Mouse (Mus musculus) lung, embryonic 15.5 days (tissue): ENCODE results near the gene Cachd1. TPM values are rescaled to one million over a fixed set of nuclear protein-coding genes. Genes with fewer than 3 reads are reported as not detected.

Experiments used
- ATAC-seq: fragments of 200-750 bp; cut with Nextera tagmentation; 2 replicates; pipeline ENCODE4 v1.8.0; 2017; ENCODE audit warnings: moderate number of reproducible peaks, borderline replicate concordance; ENCODE audit not compliant: low FRiP score, low TSS enrichment; ENCODE audit errors: extremely low read depth
- H3K27ac ChIP-seq: fragments of 300-500 bp; sonication (generic); 2 replicates; pipeline ENCODE4 v1.5.1; 2015; ENCODE audit warnings: moderate library complexity, mild to moderate bottlenecking, inconsistent platforms
- H3K27me3 ChIP-seq: fragments of 300-500 bp; sonication (generic); 2 replicates; pipeline ENCODE4 v1.6.1; 2015; ENCODE audit warnings: inconsistent platforms
- H3K36me3 ChIP-seq: fragments of 300-500 bp; sonication (generic); 2 replicates; pipeline ENCODE4 v1.6.1; 2015; ENCODE audit warnings: inconsistent platforms
- H3K4me1 ChIP-seq: fragments of 300-500 bp; sonication (generic); 2 replicates; pipeline ENCODE4 v1.6.1; 2015; ENCODE audit warnings: inconsistent platforms
- H3K4me2 ChIP-seq: fragments of 300-500 bp; sonication (generic); 2 replicates; pipeline ENCODE4 v1.6.1; 2015; ENCODE audit warnings: inconsistent platforms, mild to moderate bottlenecking, moderate library complexity
- H3K4me3 ChIP-seq: fragments of 300-500 bp; sonication (generic); 2 replicates; pipeline ENCODE4 v1.5.1; 2015; ENCODE audit warnings: mild to moderate bottlenecking, inconsistent platforms
- H3K9ac ChIP-seq: fragments of 300-500 bp; sonication (generic); 2 replicates; pipeline ENCODE4 v1.6.1; 2015; ENCODE audit warnings: inconsistent platforms
- H3K9me3 ChIP-seq: fragments of 300-500 bp; sonication (generic); 2 replicates; pipeline ENCODE4 v1.6.1; 2016; ENCODE audit warnings: inconsistent platforms
- WGBS: fragments of 180-500 bp; shearing (Covaris S2); methylation state at CpG from one replicate; pipeline ENCODE4 v1.1.7; 2015; 5-methylcytosine and 5-hydroxymethylcytosine counted together
- polyA plus RNA-seq: library from polyadenylated mRNA; unstranded; fragments of >200 nt; fragmentation: Nextera tagmentation; extraction: Ambion mirVana; gene quantifications from 2 replicates; pipeline ENCODE4 v1.2.1, GENCODE M21; 2015

Gene Cachd1
- polyA plus RNA-seq, 1 experiment from 2014 or later, result 19.1 TPM

DNA sequence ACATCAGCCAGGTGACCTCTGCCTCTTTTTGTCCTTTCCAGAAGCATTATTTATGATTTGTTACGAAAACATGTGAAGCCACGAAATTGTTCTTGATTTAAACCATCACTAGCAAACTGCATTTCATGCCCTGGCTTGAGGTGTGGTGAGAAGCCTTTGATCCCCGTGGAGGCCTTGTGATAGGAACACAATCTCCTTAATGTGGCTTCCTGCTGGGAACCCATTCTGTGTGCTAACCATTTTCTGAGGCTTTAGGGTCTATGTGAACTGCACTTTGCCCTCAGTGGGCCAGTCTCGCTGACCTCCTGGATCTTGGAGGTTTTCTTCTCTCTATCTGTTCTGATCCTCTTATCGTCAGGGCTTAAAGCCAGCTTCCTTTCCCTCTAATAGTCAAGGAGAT lies 66.2 kb downstream of the Cachd1 start:
- H3K27ac ChIP-seq, result no peak overlapping the region
- ATAC-seq, result no peak
- no peaks in the 10 kb centered on the region for H3K9me3 ChIP-seq
- H3K27me3 ChIP-seq, result no peaks in the 10 kb centered on the region
- no peak overlapping the region for H3K4me2 ChIP-seq
- no peak overlapping the region for H3K9ac ChIP-seq
- WGBS, result 55% methylated on average over 5 of the region's 5 CpGs
- H3K36me3 ChIP-seq, result no peaks in the 10 kb centered on the region
- no peak overlapping the region for H3K4me3 ChIP-seq
- peaks cover 18% of the 10 kb centered on the region; the same call in 1 of the 2 replicates for H3K4me1 ChIP-seq

DNA sequence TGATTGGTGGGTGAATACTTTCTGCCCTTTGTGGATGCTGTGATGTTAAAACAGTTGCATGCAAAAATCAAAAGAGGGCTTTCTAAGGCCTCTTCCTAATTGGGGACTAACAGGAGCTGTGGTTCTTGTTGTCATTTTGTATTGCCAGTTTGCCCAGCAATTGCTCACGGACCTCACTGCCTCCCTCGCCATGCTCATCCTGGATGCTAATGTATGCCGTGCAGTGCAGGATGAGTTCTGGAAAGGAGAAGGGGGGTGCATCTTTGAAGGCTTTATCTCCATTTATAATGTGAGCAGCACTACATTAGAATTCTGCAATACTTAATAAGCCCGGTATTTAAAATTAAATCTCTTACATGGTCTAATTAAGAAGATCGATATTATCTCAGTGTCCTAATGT lies 66.6 kb downstream of the Cachd1 start:
- Histone ChIP-seq H3K27ac (no peak overlapping the region), H3K36me3 (no peaks in the 10 kb centered on the region), H3K9me3 (no peaks in the 10 kb centered on the region), H3K4me1 (peaks cover 21% of the 10 kb centered on the region; the same call in 1 of the 2 replicates), H3K4me3 (no peak overlapping the region), H3K9ac (no peak overlapping the region), H3K27me3 (no peaks in the 10 kb centered on the region), H3K4me2 (no peak overlapping the region)
- no peak for ATAC-seq
- WGBS, result 72% methylated on average over 5 of the region's 5 CpGs

DNA sequence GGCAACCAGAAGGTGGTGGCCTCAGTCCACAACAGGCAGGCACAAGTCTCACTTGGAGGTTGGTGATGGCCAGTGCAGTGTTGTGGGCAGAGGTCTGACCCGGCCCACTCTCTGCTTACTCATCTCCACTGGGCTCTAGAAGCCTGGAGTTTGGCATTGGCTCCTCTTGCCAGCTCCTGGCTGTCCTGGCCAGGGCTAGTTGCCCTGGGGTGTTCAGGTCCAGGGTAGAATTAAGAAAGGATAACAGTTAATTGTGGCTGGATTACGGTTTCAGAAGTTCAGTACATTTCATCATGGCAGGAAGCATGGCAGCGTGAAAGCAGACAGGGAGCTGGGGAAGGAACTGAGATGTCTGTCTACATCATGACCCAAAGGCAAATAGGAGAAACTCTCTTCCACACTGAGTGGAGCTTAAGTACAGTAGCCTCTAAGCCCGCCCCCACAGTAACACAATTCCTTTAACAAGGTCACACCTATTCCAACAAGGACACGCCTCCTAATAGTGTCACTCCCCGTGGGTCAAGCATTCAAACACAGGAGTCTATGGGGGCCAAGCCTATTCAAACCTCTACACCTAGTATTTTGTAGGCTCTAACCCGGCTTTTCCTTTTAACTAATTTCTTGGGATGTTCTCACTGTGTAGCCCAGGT lies 74.5 kb downstream of the Cachd1 start:
- Histone ChIP-seq H3K27me3 (no peaks in the 10 kb centered on the region), H3K4me2 (no peak overlapping the region), H3K9ac (no peak overlapping the region), H3K27ac (no peak overlapping the region), H3K4me1 (peaks cover 21% of the 10 kb centered on the region; the same call in 1 of the 2 replicates), H3K36me3 (no peaks in the 10 kb centered on the region), H3K9me3 (no peaks in the 10 kb centered on the region), H3K4me3 (no peak overlapping the region)
- WGBS, result 69% methylated on average over 7 of the region's 7 CpGs
- no peak for ATAC-seq

DNA sequence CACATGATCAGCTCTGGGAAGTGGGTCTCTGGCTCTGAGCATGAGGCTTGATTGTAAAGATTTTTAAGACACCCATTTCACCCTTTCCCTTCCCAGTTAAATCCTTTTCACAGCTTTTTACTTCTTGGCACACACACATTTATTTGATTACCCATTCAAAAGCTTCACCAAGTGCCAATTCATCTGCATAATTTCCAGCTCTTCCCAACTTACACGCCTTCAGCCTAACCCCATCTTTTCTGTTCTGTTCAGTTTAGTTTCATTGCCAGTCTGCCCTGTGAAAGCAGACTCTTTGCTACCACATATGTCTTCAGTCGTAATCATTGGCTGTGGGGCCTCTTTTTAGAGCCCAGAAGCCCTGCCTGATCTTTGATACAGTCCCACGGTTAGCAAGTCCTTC lies 76.0 kb downstream of the Cachd1 start:
- Histone ChIP-seq H3K27me3 (no peaks in the 10 kb centered on the region), H3K9ac (no peak overlapping the region), H3K36me3 (no peaks in the 10 kb centered on the region), H3K4me1 (peaks cover 28% of the 10 kb centered on the region), H3K27ac (no peak overlapping the region), H3K9me3 (no peaks in the 10 kb centered on the region), H3K4me3 (no peak overlapping the region), H3K4me2 (no peak overlapping the region)
- no peak for ATAC-seq
- 52% methylated on average over 3 of the region's 3 CpGs for WGBS

DNA sequence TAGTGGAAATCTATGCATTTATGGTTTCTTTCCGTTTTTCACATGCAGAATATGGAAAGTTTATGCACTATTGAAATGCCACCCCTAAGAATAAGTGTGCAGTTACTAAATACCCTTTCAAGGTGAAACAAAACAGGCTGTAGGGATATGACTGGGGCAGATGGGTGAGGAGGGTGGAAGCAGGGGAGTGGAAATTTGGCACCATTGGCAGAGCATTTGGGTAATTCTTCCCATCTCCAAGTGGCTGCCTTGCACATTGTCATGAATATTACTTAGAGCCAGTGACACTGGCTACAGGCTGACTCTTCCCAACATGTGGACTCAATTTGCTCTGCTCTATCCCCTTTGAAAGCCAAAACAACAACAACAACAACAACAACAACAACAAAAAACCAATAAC lies 77.0 kb downstream of the Cachd1 start:
- Histone ChIP-seq H3K9ac (no peak overlapping the region), H3K27me3 (no peaks in the 10 kb centered on the region), H3K9me3 (no peaks in the 10 kb centered on the region), H3K4me2 (no peak overlapping the region), H3K27ac (no peak overlapping the region), H3K36me3 (no peaks in the 10 kb centered on the region), H3K4me1 (peaks cover 27% of the 10 kb centered on the region), H3K4me3 (no peak overlapping the region)
- ATAC-seq, result no peak
- WGBS, result 77% methylated on average over 1 of the region's 1 CpGs

DNA sequence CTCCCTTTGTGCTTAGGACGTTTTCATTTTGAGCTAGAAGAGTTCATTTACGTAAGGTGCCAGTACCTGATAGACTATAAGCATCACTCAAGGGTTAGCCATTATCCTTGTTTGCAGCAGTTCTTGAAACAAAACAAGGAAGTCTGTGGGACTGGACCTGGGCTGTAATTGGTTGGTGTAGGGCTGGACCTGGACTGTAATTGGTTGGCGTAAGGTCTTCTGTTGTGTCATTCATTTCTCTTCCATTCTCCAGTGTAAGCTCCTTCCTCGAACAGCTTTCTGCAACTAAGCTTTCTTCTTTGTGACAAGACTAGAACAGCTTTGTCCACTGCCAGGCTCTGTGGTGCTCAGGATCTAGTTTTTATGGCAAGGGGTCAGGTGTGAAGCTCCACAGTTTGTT lies 78.9 kb downstream of the Cachd1 start:
- no peaks in the 10 kb centered on the region for H3K9me3 ChIP-seq
- no peak overlapping the region for H3K4me2 ChIP-seq
- H3K4me3 ChIP-seq, result no peak overlapping the region
- H3K4me1 ChIP-seq, result peaks cover 27% of the 10 kb centered on the region
- no peaks in the 10 kb centered on the region for H3K27me3 ChIP-seq
- ATAC-seq, result no peak
- 73% methylated on average over 4 of the region's 4 CpGs for WGBS
- no peak overlapping the region for H3K9ac ChIP-seq
- H3K36me3 ChIP-seq, result no peaks in the 10 kb centered on the region
- no peak overlapping the region for H3K27ac ChIP-seq

DNA sequence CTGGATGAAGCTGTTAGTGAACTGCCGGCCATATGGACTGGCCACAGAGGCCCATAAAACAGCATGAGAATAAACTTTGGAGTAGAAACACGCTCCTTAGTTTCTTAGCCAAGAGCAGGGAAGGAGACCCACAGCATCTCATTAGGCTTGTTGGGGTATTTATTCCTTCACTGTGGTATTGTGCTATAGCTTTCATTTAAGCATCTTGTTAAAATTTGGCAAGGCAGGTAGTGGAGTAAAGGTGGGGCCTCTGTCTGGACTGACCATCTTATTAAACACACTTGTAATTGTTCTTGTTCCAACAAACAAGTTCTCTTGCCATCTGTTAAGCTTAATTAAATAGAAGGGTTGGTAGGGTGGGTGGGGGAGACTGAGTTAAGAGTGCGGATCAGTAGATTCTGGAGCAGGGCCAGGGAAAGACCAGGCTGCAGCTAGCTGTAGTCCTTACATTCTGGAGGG lies 81.0 kb downstream of the Cachd1 start:
- Histone ChIP-seq H3K9me3 (no peaks in the 10 kb centered on the region), H3K27me3 (no peaks in the 10 kb centered on the region), H3K4me2 (no peak overlapping the region), H3K4me1 (peaks cover 26% of the 10 kb centered on the region), H3K9ac (no peak overlapping the region), H3K36me3 (no peaks in the 10 kb centered on the region), H3K4me3 (no peak overlapping the region), H3K27ac (no peak overlapping the region)
- WGBS, result 52% methylated on average over 3 of the region's 3 CpGs
- no peak for ATAC-seq

DNA sequence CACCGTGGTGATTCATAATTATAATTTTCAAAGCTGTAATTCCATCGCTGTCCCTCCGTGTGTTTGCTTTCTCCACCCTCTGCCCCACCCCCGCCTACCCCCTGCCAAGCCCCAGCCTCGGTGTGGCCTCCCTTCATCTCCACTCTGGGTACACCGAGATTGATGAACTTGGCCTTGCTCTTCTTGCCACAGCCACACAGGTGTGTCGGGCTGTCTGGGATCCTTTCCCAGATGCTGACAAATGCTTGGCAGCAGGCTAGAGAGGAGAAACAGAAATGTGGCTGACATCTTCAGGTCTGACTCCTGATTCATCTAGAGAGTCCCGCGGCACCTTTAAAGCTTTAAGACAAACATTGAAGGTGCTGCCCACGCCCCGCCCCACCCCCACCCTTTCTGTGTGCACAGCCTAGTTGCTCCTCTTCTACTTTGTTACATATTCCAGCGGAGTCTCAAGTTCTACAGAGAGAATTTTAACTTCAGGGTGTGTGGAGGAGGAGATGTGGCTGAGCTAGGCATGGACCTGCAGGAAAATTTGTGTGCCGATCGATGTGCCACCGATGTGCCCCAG lies 87.5 kb downstream of the Cachd1 start:
- Histone ChIP-seq H3K9me3 (no peaks in the 10 kb centered on the region), H3K4me3 (no peak overlapping the region), H3K4me1 (peaks cover 30% of the 10 kb centered on the region), H3K27me3 (no peaks in the 10 kb centered on the region), H3K36me3 (0 out of 2 replicates have a peak, but pooled peaks cover 3% of the 10 kb centered on the region), H3K9ac (no peak overlapping the region), H3K27ac (no peak overlapping the region), H3K4me2 (peak overlapping the region; percentile 8)
- ATAC-seq, result peak; percentile 53; the same call in 1 of the 2 replicates
- WGBS, result 23% methylated on average over 15 of the region's 15 CpGs

DNA sequence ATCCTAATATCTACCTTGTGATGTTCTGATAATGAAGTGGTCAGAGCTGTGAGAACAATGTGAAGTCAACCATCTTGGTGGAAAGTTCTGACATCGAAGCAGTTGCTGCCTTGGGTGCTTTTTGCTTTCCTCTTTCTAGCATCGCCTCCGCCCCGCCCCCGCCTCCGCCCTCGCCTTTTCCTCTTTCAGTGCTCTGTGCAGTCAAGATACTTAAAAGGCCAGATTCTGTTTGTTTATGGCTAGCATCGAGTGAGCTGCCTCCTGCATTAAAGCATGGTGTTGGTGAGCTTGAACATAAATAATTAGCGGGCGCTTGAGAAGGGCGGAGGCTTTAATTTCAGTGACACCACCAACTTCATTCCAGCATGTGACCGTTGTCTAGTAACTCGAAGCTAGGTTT lies 88.9 kb downstream of the Cachd1 start:
- Histone ChIP-seq H3K27ac (no peak overlapping the region), H3K4me2 (peak overlapping the region; percentile 6; the same call in 1 of the 2 replicates), H3K36me3 (0 out of 2 replicates have a peak, but pooled peaks cover 3% of the 10 kb centered on the region)

DNA sequence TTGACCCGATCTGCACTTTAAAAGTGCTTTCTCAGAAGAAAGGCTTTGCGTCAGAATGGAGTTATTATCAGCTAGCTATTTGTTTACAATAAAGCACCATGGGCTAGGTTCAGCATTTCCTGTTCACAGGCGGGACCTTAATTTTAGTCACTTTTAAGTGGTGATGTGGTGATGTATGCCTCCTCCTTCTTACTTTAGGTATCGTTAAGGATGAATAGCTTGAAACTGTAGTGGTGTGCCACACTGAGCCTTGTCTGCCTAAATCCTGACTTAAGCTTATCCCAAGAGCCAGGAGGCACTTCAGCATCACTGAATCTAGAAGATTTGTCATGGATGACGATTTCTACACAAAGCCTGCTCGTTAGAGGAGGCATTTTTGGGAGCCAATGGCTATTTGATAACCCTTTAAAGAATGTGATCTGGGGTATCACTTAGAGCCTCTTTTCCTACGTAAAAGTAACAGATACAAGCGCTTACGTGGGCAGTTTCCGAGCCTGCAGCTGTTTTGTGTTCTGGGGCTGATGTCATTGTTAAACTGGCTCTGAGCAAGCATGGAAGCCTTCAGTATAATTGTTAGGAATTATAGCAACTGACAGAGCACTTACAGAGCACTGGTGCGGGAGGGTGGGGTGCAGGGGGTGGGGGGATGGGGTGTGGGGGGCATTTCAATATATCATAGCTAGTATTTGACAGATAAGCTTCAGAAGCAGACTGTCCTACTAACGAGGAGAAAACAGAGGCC lies 89.7 kb downstream of the Cachd1 start:
- H3K9me3 ChIP-seq, result no peaks in the 10 kb centered on the region
- H3K4me2 ChIP-seq, result no peak overlapping the region
- no peak overlapping the region for H3K4me3 ChIP-seq
- H3K36me3 ChIP-seq, result 0 out of 2 replicates have a peak, but pooled peaks cover 3% of the 10 kb centered on the region
- 47% methylated on average over 12 of the region's 12 CpGs for WGBS
- H3K9ac ChIP-seq, result no peak overlapping the region
- ATAC-seq, result no peak
- peaks cover 30% of the 10 kb centered on the region for H3K4me1 ChIP-seq
- H3K27me3 ChIP-seq, result no peaks in the 10 kb centered on the region
- H3K27ac ChIP-seq, result no peak overlapping the region

More for the DNA sequence above, 88.9 kb downstream of the Cachd1 start:
- Histone ChIP-seq H3K9ac (no peak overlapping the region), H3K9me3 (no peaks in the 10 kb centered on the region), H3K27me3 (no peaks in the 10 kb centered on the region), H3K4me1 (peaks cover 30% of the 10 kb centered on the region), H3K4me3 (no peak overlapping the region)
- WGBS, result 34% methylated on average over 13 of the region's 13 CpGs
- ATAC-seq, result no peak

DNA sequence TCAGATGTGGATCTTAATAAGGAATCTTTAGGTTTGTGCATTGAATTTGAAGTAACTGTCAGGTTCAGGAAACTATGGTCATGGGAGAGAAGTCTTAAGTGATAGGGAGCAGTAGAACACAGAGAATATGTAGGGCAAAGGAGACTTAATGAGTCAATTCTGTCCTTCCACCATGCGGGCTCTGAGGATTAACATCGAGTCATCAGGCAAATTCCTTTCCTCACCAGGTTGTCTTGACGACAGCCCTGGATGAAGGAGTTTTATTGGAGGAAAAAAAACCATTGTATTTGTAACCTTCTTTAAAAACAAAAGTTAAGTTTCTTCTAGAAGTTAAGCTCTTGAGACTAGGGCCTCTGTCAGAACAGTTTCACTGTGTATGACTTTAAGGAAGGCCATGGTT lies 100.9 kb downstream of the Cachd1 start:
- no peak overlapping the region for H3K9ac ChIP-seq
- H3K4me2 ChIP-seq, result no peak overlapping the region
- peaks cover 12% of the 10 kb centered on the region; the same call in 1 of the 2 replicates for H3K4me1 ChIP-seq
- ATAC-seq, result no peak
- H3K9me3 ChIP-seq, result no peaks in the 10 kb centered on the region
- H3K27me3 ChIP-seq, result no peaks in the 10 kb centered on the region
- H3K27ac ChIP-seq, result no peak overlapping the region
- 63% methylated on average over 3 of the region's 3 CpGs for WGBS
- H3K36me3 ChIP-seq, result no peaks in the 10 kb centered on the region
- H3K4me3 ChIP-seq, result no peak overlapping the region

DNA sequence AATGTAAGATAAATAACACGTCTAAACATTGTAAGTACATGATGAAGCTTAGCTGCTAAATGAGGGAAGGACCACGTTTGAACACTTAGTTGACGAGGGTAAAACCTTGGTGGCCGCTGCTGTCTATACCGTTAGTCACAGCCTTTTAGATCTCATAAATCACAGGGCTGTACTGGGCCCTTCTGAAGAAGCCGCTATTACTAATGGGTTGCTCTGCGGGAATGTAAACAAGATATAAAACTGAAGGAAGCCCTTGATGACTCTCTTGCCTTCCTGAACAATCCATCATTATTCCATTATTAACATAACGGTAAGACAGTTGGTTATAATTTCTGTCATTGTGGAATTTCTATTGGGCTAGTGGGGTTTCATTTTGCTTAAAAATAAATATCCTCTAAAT lies 102.9 kb downstream of the Cachd1 start:
- 24% methylated on average over 8 of the region's 8 CpGs for WGBS
- H3K4me3 ChIP-seq, result no peak overlapping the region
- no peaks in the 10 kb centered on the region for H3K36me3 ChIP-seq
- no peak overlapping the region for H3K27ac ChIP-seq
- H3K9ac ChIP-seq, result no peak overlapping the region
- H3K9me3 ChIP-seq, result no peaks in the 10 kb centered on the region
- no peak for ATAC-seq
- H3K4me2 ChIP-seq, result no peak overlapping the region
- H3K4me1 ChIP-seq, result peaks cover 12% of the 10 kb centered on the region; the same call in 1 of the 2 replicates
- H3K27me3 ChIP-seq, result no peaks in the 10 kb centered on the region
